Mouse (Mus musculus) frontal cortex, adult (tissue): ENCODE measurements around the gene Zbtb20.

ENCODE experiments used
- ATAC-seq: cut with Nextera tagmentation; 2 replicates; pipeline ENCODE4 v1.9.2; 2017; ENCODE audit warnings: mild to moderate bottlenecking, moderate library complexity, mixed read lengths; ENCODE audit not compliant: low TSS enrichment

Zbtb20 gene

DNA sequence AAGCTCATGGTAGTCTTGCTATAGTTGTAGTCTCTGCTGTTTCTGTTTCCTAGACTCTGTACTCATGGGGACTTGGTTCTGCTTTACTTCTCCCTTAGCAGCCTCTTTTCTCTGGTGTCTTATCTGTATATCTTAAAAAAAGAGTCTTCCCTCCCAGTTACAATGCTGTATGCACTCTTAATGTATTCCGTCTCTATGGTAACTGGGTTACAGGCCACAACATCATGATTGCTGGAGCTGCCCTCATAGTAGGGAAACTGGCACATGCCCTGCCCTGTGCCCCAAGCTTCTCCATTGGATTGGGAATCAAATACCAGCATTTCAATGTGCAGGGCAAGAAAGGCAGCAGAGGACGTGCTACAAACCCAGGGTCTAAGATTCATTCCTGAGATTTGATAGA is 567.4 kb downstream of the Zbtb20 start:
- ATAC-seq: no peak

DNA sequence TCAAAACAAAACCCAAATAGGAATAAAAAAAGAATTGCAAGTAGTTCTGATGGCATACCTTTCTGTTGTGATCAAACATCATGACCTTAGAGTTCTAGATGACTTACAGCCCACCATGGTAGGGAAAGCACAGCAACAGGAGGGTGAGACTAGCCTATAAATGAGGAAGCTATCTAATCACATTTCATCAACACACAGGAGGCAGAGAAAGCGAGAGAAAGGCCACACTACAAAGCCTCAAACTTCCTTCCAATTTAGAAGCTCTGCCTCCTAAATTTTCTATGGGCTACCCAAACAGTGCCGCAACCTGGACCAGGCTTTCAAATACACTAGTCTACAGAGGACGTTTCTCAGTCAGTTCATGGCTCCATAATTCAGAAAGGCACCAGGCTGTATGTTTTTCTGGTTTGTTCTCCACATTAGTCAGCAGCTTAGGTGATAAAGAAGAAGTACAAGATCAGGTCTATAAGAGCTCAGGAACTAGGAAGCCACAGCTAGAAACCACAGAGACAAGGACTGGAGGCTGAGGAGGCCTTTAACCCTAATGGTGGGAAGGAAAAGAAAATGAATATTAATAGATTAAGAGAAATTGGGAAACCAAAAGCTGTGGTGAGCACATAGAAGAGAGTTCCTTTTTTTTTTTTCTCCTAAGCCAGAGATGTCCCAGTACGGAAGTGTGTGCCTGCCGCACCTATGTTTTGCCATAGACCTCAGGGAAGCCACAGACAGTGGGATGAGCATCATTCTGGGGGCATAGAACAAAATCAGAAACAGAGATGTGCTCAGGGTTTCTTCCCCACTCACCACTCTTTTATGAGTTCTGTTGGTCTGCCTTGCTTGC is 572.7 kb downstream of the Zbtb20 start:
- ATAC-seq: no peak

DNA sequence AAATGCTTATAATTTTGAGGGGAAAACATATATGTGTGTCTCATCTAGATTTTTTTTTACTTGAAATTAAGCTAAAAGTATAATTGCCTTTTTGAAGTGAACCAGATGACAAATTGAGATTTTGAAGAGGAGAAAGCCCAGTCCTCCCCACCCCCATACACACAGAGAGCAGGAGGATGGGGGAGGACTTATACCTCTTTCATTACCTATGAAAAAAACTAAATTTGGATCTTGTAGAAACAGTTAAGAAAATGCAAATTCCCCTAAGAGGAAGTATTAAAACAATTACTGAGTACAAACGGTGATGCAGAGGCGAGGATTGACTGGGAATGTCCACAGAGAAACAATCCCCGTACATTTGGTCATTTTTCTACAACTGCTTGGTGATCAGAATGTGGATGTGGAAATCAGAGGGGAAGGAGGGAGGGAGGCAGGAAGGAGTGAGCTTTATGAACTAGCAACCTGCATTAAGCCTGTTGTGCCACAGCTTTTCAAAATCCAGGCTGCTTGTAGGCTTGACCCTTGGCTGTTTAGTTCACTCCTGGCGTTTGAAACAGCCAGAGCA is 578.8 kb downstream of the Zbtb20 start:
- ATAC-seq: no peak

DNA sequence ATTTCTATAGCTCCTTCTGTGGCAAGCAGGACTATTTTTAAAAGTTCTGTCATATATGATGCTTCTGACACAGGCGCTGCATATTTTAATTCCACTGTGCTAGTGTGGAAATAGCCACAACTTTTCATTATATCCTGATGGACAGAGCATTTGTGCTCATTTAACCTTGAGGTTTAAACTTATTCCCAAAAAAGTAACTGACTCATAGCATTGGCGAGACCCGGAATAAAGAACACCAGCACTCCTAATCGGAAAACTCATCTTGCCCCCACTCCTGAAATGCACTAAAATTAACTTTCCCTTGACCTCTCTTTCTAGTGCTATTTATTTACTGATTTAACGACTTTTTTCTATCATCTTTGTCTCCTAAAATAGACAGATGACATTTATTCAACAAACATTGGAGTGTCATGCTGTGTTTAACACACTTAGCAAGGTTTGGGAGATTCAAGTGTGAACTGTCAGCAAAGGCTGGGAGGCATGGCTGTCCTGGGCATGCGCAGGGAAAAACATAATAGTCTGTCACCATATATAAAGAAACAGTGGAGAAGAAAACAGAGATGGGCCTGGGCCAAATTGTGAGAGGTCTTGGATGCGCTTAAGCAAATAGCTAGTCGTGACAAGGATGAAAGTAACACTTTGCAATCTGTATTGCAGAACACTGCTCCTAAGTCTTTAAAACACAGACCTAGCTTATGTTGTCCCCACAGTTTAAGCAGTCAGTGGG is 580.9 kb downstream of the Zbtb20 start:
- no peak for ATAC-seq

DNA sequence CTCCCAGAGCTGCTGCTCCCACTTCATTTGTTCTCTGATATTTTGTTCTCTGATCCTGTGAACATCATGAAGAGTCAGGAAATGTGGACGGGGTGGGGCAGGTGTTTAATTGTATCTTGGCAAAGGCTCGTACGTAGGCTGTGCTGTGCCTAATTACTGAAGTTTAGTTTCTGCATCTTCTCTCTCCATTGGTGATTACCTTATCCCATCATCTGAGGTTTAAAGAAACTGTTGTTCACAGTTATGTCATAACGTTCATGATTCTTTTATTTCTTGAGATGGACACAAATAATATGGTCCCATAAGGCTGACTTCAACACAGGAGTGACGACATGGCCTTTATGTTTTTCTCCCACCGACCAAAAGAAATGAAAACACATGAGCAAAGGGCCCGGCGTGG is 582.1 kb downstream of the Zbtb20 start:
- no peak for ATAC-seq

DNA sequence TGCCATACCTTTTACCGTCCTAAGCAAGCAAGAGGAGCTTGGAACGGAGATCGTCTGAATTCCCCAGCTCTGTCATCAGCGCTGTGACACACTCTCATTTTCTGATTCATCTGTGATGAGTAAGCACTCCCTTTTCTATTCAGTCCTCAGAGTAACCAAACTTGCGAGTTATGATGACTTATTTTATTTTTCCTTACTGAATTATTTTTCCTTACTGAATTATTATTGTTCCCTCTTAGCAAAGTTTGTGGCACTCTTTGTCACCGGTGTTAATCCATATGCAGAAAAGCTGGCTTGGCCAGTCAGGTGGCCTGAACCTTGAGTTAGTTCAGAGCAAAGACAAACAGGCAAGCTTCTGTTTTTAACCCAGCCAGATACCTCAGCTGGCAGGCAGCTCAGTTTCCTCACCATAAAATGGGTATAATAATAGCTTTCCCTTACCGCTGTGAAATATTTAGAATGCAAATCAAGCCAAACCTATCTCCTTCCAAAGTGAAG is 583.1 kb downstream of the Zbtb20 start:
- ATAC-seq: no peak

DNA sequence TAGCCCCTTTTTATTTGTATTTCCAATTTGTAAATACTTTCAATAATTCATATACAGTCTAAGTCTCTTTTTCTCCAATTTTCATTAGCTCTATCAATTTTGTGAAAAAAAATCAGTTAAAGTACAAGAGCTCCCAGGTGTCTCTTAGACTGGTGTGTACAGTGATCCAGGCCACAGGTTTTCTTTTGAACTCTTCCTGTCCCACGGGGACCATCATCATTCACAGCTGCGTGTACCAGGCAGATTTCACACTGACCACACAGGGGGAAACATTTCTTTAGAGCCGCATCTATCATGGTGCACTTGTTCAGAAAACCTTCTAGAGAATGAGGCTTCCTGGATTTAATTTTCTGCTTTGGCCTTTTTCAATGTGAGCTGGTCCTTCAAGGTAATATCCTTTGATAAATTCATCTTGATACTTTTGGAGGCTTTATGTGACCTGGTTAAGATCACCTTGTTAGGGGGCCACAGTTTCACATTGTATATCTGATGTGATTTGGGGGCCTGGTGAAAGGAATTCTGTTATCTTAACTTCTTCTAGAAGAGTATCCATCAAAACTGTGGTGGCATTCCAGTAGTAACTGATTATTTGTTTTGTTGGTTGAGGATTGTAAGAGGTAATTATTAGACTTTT is 586.2 kb downstream of the Zbtb20 start:
- ATAC-seq: no peak

DNA sequence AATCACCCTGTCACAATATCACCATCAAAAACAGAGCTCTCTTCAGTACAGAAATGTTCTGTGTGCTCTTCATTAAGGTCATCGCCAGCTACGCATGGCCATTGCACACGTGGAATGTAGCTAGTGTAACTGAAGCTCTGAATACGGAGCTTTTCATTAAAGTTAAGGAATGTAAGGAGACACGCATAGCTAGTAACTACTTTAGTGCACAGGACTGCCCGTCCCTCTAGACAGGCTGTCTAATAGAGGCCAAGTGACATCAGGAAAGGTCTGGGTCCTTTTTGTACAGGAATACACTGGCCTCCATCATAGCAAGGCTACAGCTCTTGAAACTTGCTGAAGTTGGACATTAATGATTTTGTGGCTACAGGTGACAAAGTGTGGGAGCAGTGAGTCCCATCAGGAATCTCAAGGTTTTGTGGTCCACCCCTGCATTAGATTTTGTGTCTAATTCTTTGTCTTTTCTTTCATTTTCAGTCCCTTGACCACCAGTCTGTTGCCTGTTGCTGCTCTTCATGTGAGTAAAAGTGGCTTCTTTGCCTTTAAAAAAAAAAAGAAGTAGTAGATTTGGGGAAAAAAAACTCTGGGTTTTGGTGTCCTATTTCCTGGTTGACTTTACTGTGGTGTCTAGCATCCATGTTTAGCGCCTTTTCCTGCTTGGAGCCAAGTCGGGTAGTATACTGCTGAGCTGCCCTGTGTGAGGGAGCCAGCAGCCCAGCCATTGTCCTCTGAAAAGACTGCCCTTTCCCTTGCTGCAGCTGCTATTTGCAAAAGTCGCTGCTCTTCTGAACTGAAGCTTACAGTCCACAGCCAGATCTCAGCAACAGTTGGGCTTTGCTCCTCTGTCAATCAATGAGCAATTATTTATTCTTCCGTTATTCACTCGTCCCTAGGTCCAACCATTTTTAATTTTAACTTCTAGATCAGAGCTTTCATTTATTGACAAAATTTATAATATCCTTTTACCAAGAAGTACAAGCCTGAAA is 587.1 kb downstream of the Zbtb20 start:
- 0 out of 2 replicates have a peak, but pooled peaks have one; percentile 13 for ATAC-seq

DNA sequence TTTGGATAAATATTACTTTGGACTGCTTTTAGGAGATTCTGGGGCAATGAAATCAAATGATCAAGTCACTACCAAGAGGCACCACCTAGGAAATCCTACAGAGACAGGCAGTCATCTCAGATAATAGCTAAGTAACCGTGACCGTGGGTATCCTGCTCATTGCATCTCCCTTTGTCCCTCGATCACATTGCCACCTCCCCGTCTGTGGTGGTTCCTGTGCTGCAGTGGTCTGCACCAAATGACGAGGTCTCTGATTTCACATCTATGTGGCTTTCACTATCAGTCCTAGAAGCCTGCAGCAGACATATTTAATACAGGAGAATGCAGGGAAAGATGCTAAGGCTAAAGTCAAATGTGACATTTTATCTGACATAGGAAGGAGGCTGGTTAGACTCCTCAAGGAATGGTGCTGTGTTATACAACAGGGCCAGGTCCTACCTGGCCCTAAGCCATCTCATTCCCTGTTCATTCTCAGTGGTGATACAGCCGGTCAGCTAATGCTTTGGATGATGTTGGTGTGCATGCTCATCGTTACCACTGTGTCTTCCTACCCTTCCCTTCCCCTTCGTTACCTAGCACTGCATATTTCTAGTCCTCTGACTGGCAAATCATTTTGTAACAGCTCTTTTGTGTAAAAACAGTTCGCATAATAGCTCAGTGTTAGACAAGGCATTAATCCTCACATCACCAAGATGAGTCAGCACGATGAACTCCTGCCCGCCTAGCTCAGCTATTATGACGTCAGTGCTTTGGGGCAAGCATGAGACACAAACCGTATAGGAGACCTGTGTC is 588.2 kb downstream of the Zbtb20 start:
- ATAC-seq: peak; percentile 62

DNA sequence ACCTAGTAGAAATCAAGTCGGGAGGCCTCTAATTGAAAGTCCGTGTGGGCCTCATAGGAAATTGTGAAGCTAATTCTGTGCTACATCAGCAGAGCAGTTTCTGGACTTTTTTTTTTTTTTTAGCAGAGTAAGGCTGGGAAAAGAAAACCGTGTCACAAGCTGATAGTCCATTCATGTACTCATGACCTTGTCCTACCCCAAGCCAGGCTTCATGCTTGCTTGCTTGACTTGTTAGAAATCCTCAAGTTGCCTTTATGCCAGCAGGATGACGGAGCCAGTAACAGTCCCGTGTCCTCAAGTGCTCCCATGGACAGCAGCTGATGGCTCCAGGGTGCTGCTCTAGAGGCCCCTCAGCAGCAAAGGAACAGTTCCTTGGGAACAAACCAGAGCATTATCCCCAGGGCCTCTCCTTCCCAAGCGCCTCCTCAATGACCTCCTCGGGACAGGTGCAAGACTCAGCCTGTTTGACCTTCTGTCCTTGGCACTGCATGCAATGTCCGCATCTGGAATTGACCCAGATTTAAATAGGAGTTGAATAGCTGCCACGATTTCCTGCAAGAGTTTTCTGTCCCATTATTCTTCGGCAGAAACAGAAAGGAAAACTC is 588.9 kb downstream of the Zbtb20 start:
- ATAC-seq: peak; percentile 46

DNA sequence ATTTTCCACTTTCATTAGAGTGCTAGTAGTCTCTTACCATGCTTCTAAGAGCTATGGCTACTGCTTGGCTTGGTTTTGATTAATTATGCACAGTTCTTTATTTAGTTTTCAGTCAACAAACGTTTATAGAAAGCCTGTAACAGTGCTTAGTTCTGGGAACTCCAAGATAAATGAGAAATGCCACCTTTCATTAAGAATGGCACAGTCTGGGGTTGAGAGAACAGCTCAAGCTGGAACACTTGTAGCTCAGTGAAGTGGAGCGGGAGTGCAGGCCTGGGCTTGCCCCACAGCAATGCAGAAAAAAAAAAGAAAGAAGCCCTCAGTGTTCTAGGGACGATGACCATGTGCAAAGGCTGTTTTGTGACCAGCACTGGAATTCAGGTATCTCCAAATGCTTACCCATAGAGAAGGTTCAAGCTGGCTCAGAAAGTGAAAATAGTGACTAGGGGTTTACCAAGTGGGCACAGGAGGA is 589.7 kb downstream of the Zbtb20 start:
- ATAC-seq: no peak

DNA sequence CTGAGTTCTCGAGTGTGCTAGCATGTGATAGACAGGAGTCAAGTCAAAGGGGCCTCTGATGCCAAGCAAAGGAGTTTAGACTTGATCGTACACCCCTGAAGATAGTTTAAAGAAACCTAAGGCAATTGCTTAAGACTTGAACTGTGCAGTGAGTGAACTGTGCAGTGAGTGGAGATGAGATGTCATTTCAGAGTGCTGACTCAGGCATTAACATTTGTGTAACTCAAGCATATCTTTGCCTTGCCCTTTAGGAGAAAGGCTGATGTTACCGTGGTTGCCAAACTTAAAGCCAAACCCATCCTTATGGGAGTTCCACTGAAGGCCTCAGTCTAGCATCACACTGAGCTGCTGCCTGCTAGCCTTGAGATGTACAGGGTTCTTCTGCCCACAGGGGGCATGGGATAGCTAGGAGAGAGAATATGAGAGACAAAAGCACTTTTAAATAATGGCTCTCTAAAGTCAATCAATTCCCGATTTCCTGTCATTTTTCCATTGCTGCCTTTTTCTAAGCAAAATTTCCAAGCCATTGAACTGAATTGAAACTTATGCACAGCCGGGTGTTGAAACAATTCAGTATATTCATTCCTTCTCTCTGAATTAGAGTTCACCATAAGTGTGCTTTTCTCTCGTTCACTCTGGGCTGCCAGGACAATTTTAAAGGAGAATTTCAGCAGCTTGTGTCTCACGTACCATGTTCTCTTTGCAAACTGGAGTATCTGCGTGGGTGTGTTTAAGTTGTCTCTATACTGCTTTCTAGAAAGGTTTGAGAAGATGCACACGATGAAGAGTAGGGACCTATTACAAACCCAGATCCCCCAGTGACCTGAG is 590.5 kb downstream of the Zbtb20 start:
- ATAC-seq: peak; percentile 64

DNA sequence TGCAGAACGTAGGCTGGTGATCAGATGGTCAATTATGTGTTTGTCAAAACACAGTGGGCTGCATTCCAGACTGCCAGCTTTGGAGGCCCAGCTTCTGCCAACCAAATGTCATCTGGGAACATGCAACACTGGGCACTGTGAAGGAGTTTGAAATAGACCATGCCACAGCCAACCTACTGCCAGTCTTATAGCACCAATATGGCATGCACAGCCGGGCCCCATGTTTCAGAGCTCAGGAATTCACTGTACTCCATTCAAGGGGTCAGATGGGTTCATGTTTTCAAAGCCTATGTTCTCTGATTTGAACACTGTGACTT is 591.0 kb downstream of the Zbtb20 start:
- ATAC-seq: 0 out of 2 replicates have a peak, but pooled peaks have one; percentile 5

DNA sequence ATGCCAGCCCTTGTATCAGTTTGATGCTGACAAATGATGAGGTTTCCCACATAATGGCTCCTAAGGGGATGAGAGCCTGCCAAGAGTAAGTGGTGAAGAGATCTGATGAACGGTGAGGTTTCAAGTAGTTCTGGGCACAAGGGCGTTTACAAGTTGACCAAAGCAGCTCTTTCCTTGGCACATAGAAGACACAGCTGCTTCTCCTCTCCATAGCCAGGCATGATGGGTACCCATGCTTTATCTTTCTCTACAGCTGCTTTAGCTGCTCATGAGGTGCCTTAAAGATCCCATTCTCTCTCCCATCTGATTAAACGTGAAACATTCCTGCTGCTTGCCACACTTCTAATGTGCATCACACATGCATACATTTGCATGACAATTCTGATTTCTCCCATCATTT is 595.4 kb downstream of the Zbtb20 start:
- no peak for ATAC-seq

DNA sequence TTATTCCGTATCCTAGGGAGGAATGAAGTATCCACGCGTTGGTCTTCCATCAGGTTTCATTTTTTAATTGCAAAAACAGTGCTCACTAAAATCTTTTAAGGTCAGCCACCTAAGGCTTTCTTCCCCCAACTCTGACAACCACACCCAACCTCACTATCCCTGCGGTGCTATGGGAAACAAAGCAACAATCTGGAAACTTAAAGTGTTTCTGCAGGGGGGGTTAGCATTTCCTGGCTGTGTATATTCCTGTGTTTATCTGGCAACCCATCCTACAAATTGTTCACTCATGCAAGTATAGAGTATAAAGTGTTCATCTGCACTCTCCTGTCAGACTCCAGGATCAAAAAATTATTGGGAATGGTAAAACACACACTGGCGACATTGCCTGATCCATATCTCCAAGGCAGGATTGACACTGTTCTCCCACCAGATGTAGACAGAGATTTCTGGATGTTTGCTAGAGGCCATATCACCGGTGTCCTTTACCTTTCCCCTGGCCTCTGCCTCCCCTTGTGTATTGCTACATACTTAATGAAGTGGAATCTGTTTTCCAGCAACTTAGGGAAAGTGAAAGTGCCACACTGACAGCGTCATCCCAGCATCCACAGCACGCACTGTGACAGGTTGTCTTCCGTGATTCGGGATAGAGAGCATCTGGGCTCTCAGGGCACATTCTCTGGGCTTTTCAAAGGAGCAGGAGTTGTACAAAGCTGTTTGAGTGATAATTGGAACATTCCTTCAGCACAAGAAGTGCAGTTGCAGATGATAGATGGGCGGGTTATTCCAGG is 599.5 kb downstream of the Zbtb20 start:
- ATAC-seq: 0 out of 2 replicates have a peak, but pooled peaks have one; percentile 27

DNA sequence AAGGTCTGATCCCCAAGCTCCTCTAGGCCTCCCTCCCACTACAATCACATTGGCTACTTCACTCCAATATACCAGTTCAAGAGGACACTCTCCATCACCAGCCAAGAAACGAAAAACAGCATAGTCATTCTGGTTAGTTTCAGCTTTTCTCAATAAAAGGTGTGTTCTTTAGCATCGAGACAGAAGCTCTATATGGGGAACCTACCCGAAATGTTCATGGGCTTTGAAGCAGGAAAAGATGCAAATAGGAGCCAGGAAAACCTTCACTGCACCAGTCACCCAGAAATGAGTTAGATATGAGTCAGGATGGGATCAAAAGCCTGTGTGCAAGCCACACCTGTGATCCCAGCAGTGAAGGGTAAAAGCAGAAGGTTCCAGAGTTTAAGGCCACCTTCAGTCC is 601.2 kb downstream of the Zbtb20 start:
- ATAC-seq: no peak

DNA sequence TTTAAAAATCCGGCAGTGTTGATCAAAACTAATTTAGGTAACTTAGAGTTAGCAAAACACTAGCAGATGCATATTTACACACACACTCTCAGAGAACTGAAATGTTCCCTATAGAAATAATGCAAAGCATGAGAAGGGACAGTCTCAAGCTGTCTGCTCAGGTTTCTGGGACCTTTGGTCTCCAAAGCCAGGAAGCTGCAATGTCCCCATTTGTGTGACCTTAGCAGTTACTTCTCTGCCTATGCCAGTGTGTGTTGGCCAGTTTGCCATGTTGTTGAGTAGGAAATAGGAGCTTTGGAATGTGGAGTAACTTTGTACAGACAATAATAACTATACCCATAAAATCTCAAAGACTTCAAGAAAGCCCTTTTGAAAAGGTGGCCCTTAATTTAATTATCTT is 602.7 kb downstream of the Zbtb20 start:
- ATAC-seq: no peak

DNA sequence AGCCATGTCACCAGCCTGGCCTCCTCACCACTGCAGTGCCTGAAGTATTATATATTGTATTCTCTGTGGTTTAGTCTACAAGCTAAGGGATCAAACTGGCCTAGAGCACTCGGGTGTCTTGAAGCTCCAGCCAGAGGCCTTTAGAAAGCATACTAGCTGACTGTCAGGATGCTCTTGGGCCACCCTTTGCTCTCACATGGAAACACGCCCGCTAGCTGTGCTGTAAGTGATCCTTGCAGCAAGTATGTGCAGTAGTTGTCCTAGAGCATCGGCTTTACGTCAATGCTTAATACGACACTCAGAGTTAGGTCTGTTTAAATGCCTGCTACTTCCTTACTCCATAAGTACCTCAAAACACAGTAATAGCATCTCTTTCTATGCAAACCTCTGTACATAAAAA is 604.9 kb downstream of the Zbtb20 start:
- no peak for ATAC-seq
